Mouse (Mus musculus) cortical plate, adult 2 months (tissue): ENCODE results near the gene Gm4631.
"Not testable (repeated sequence)": the region's sequence is repeated elsewhere in the genome, so short reads cannot be mapped to it uniquely, and the experiment has no call there.

Experiments
- CTCF ChIP-seq: fragments of 200-500 bp; IDR thresholded peaks from 2 replicates; pipeline ENCODE4 v1.5.1; 2011; ENCODE audit warnings: mild to moderate bottlenecking, control low read depth, low read length; ENCODE audit not compliant: insufficient read depth; ENCODE audit errors: extremely low read depth
- POLR2A ChIP-seq: fragments of 200-500 bp; IDR thresholded peaks from 2 replicates; pipeline ENCODE4 v1.6.1; 2011; ENCODE audit warnings: mild to moderate bottlenecking, low read length, control low read depth; ENCODE audit not compliant: insufficient read depth; ENCODE audit errors: extremely low read depth

GRCm38 (mm10) chr2:175338097-175338496 is at the start of gene Gm4631:
- TF ChIP-seq POLR2A, CTCF: not testable (repeated sequence)
